Mouse (Mus musculus) ES-Bruce4 (cell line): ENCODE data around the gene Trpv5. TPM values are rescaled to one million over a fixed set of nuclear protein-coding genes. Genes with fewer than 3 reads are reported as not detected.

Source experiments
- H3K27ac ChIP-seq: 2 replicates; pipeline ENCODE4 v1.5.1; 2012; ENCODE audit warnings: low read length, inconsistent platforms; ENCODE audit not compliant: insufficient read depth
- H3K27me3 ChIP-seq: 2 replicates; pipeline ENCODE4 v1.6.1; 2012; ENCODE audit warnings: mild to moderate bottlenecking, low read length, inconsistent platforms; ENCODE audit not compliant: control insufficient read depth, poor library complexity, insufficient read depth, severe bottlenecking
- H3K36me3 ChIP-seq: 2 replicates; pipeline ENCODE4 v1.6.1; 2012; ENCODE audit warnings: inconsistent platforms, mild to moderate bottlenecking, low read length, moderate library complexity; ENCODE audit not compliant: control insufficient read depth, poor library complexity, insufficient read depth, severe bottlenecking
- H3K4me1 ChIP-seq: one replicate; pipeline ENCODE4 v1.8.1; 2011; ENCODE audit warnings: low read length; ENCODE audit not compliant: control insufficient read depth, insufficient read depth
- H3K4me3 ChIP-seq: 2 replicates; pipeline ENCODE4 v1.5.1; 2011; ENCODE audit warnings: low read depth, mild to moderate bottlenecking, low read length
- H3K9ac ChIP-seq: 2 replicates; pipeline ENCODE4 v1.6.1; 2012; ENCODE audit warnings: low read depth, mild to moderate bottlenecking, inconsistent platforms; ENCODE audit not compliant: poor library complexity, severe bottlenecking
- H3K9me3 ChIP-seq: replicated peaks from 2 replicates; pipeline ENCODE4 v1.6.1; 2012; ENCODE audit warnings: mild to moderate bottlenecking, low read length, inconsistent platforms; ENCODE audit not compliant: control insufficient read depth, poor library complexity, insufficient read depth, severe bottlenecking
- CTCF ChIP-seq: IDR thresholded peaks from one replicate; pipeline ENCODE4 v1.8.1; 2011; ENCODE audit warnings: low read depth, low read length
- EP300 ChIP-seq: IDR thresholded peaks from 2 replicates; pipeline ENCODE4 v1.6.1; 2011; ENCODE audit warnings: low read depth, low read length; ENCODE audit not compliant: insufficient read depth
- POLR2A ChIP-seq: IDR thresholded peaks from one replicate; pipeline ENCODE4 v1.8.1; 2011; ENCODE audit warnings: low read length; ENCODE audit not compliant: insufficient read depth
- polyA plus RNA-seq: library from polyadenylated mRNA; stranded (reverse); fragments of >200 nt; gene quantifications from 2 replicates; pipeline ENCODE4 v1.2.4, GENCODE M21; 2011; ENCODE audit warnings: low read depth; ENCODE audit not compliant: missing spikeins, insufficient read depth, insufficient read length

Trpv5 gene
- polyA plus RNA-seq, 1 experiment, result 0.18 TPM

DNA sequence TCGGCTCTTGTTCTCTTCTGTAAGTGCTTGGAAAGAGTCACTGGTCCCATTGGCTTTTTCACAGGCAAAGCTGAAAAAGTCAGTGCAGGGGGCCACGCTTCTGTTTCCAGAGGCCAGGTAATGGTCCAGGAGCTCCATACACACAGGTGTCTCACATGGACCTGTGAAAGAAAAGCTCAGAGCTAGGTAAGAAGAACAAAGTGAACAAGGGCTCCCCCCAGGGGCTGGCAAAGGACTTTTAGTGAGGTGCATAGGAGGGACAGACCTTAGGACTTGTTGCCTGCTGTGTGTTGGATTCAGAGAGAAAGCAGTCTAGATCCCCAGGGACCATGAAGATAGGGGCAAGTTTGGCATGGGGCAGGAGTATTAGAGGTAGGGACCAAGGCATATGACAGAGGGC is 22.4 kb upstream of the Trpv5 start:
- H3K27ac ChIP-seq, result no peak overlapping the region
- no peaks in the 10 kb centered on the region for H3K4me1 ChIP-seq
- TF ChIP-seq EP300, result no peak
- peak; percentile 1 for TF ChIP-seq CTCF
- 0 out of 2 replicates have a peak, but pooled peaks cover 1% of the 10 kb centered on the region for H3K27me3 ChIP-seq
- no peak overlapping the region for H3K9ac ChIP-seq
- H3K9me3 ChIP-seq, result no peaks in the 10 kb centered on the region
- H3K4me3 ChIP-seq, result no peak overlapping the region
- no peaks in the 10 kb centered on the region for H3K36me3 ChIP-seq

GRCm38 (mm10) chr6:41701245-41701644 is 20.7 kb upstream of the Trpv5 start:
- Histone ChIP-seq H3K27ac (no peak overlapping the region), H3K27me3 (0 out of 2 replicates have a peak, but pooled peaks cover 1% of the 10 kb centered on the region), H3K4me1 (no peaks in the 10 kb centered on the region), H3K36me3 (no peaks in the 10 kb centered on the region), H3K9ac (no peak overlapping the region), H3K9me3 (no peaks in the 10 kb centered on the region), H3K4me3 (no peak overlapping the region)
- no peak for TF ChIP-seq POLR2A
- no peak for TF ChIP-seq CTCF
- TF ChIP-seq EP300, result no peak

- Histone ChIP-seq H3K27ac (no peak overlapping the region), H3K9me3 (no peaks in the 10 kb centered on the region), H3K4me1 (no peaks in the 10 kb centered on the region), H3K4me3 (no peak overlapping the region), H3K27me3 (no peaks in the 10 kb centered on the region), H3K36me3 (no peaks in the 10 kb centered on the region), H3K9ac (no peak overlapping the region)
- TF ChIP-seq CTCF (no peak), POLR2A (no peak), EP300 (no peak)
Measured at GRCm38 (mm10) chr6:41694407-41694806, 13.8 kb upstream of the Trpv5 start.

DNA sequence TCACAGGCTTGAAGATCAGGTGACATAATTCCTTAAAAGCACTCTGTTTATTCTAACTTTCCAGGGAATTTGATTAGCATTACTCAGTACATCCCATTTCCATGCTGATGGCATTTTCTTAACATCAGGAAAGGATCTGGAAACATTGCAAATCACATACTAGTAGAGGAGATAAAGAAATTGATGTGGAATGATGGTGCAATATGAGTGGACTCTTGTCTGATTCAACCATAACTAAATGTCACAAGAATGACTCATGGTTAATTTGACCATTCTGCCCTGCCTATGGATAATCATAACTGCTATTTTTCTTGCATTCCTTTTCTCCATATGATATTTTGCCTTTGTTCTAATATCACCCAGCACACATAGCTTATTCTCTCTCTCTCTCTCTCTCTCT is 11.6 kb upstream of the Trpv5 start:
- no peaks in the 10 kb centered on the region for H3K4me1 ChIP-seq
- no peak overlapping the region for H3K9ac ChIP-seq

DNA sequence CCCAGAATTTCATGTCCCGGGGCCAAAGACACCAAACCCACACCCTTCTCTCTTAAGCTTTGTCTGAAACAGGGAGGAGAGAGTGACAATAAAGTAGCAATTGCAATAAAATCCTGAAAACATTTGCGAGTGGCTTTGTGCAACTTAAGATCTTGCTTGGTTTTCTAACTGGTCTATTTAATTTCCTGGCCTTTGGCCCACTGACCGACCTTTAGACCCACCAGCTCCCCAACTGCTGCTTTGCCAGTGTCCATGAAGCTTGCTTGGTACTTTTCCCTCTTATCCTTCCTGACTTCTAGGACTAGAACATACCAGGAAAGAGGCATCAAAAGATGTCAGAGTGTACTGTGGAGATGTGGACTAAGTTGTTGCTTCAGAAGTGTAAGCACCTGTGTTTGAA is 5.0 kb upstream of the Trpv5 start:
- Histone ChIP-seq H3K9me3 (no peaks in the 10 kb centered on the region), H3K27ac (no peak overlapping the region), H3K4me1 (peaks cover 1% of the 10 kb centered on the region), H3K9ac (no peak overlapping the region), H3K4me3 (no peak overlapping the region), H3K27me3 (no peaks in the 10 kb centered on the region), H3K36me3 (no peaks in the 10 kb centered on the region)
- TF ChIP-seq EP300 (no peak), POLR2A (no peak), CTCF (no peak)

More for the DNA sequence above, 11.6 kb upstream of the Trpv5 start:
- Histone ChIP-seq H3K36me3 (no peaks in the 10 kb centered on the region), H3K27ac (no peak overlapping the region), H3K27me3 (no peaks in the 10 kb centered on the region), H3K9me3 (no peaks in the 10 kb centered on the region), H3K4me3 (no peak overlapping the region)
- TF ChIP-seq EP300 (no peak), CTCF (no peak), POLR2A (no peak)

- H3K27me3 ChIP-seq, result no peaks in the 10 kb centered on the region
- H3K27ac ChIP-seq, result no peak overlapping the region
- TF ChIP-seq POLR2A (no peak), CTCF (no peak), EP300 (no peak)
- H3K4me1 ChIP-seq, result peaks cover 1% of the 10 kb centered on the region
- H3K9ac ChIP-seq, result no peak overlapping the region
- H3K4me3 ChIP-seq, result no peak overlapping the region
- no peaks in the 10 kb centered on the region for H3K36me3 ChIP-seq
- no peaks in the 10 kb centered on the region for H3K9me3 ChIP-seq
Measured at GRCm38 (mm10) chr6:41684911-41685310, 4.3 kb upstream of the Trpv5 start.
